Mouse (Mus musculus) neural tube, embryonic 14.5 days (tissue): ENCODE data around the gene Nr1i3. TPM values are rescaled to one million over a fixed set of nuclear protein-coding genes. Genes with fewer than 3 reads are reported as not detected.

Experiments used
- ATAC-seq: fragments of 200-750 bp; cut with Nextera tagmentation; 2 replicates; pipeline ENCODE4 v1.8.0; 2017; ENCODE audit warnings: low read depth, mild to moderate bottlenecking, moderate TSS enrichment, moderate library complexity
- H3K27ac ChIP-seq: fragments of 300-500 bp; sonication (generic); 2 replicates; pipeline ENCODE4 v1.5.1; 2014; ENCODE audit warnings: low read depth, mild to moderate bottlenecking, control low read depth, low read length, moderate library complexity, mixed read lengths
- H3K27me3 ChIP-seq: fragments of 300-500 bp; sonication (generic); 2 replicates; pipeline ENCODE4 v1.6.1; 2014; ENCODE audit warnings: low read length; ENCODE audit not compliant: control insufficient read depth, insufficient read depth
- H3K36me3 ChIP-seq: fragments of 300-500 bp; sonication (generic); 2 replicates; pipeline ENCODE4 v1.6.1; 2014; ENCODE audit warnings: low read length, mixed read lengths; ENCODE audit not compliant: control insufficient read depth, insufficient read depth
- H3K4me1 ChIP-seq: fragments of 300-500 bp; sonication (generic); 2 replicates; pipeline ENCODE4 v1.6.1; 2014; ENCODE audit warnings: low read length; ENCODE audit not compliant: control insufficient read depth, insufficient read depth
- H3K4me2 ChIP-seq: fragments of 300-500 bp; sonication (generic); 2 replicates; pipeline ENCODE4 v1.6.1; 2014; ENCODE audit warnings: mild to moderate bottlenecking, low read depth, low read length, control low read depth
- H3K4me3 ChIP-seq: fragments of 300-500 bp; sonication (generic); 2 replicates; pipeline ENCODE4 v1.5.1; 2014; ENCODE audit warnings: low read depth, low read length, control low read depth, mixed read lengths
- H3K9ac ChIP-seq: fragments of 300-500 bp; sonication (generic); replicated peaks from 2 replicates; pipeline ENCODE4 v1.6.1; 2014; ENCODE audit warnings: low read depth, mild to moderate bottlenecking, control low read depth, low read length, mixed read lengths
- H3K9me3 ChIP-seq: fragments of 300-500 bp; sonication (generic); 2 replicates; pipeline ENCODE4 v1.6.1; 2016; ENCODE audit warnings: low read length; ENCODE audit not compliant: control insufficient read depth
- WGBS: fragments of 180-500 bp; shearing (Covaris S2); extraction: QIAGEN DNeasy Blood & Tissue Kit; methylation state at CpG from one replicate; pipeline ENCODE4 v1.1.7; 2014; 5-methylcytosine and 5-hydroxymethylcytosine counted together
- polyA plus RNA-seq: library from polyadenylated mRNA; unstranded; fragments of >200 nt; fragmentation: Nextera tagmentation; extraction: Ambion mirVana; gene quantifications from 2 replicates; pipeline ENCODE4 v1.2.1, GENCODE M21; 2014

Gene Nr1i3
- polyA plus RNA-seq, 1 experiment from 2014 or later = 0.20 TPM

GRCm38 (mm10) chr1:171251594-171252324 lies 38.0 kb downstream of the Nr1i3 start:
- Histone ChIP-seq H3K9me3 (no peaks in the 10 kb centered on the region), H3K27me3 (no peaks in the 10 kb centered on the region), H3K36me3 (no peaks in the 10 kb centered on the region), H3K27ac (peak overlapping the region; percentile 40; the same call in 1 of the 2 replicates), H3K4me1 (peaks cover 22% of the 10 kb centered on the region), H3K4me3 (peak overlapping the region; percentile 12; the same call in 1 of the 2 replicates), H3K4me2 (peak overlapping the region; percentile 38; the same call in 1 of the 2 replicates), H3K9ac (no peak overlapping the region; the same call in 1 of the 2 replicates)
- 4% methylated on average over 13 of the region's 13 CpGs for WGBS
- ATAC-seq = 0 out of 2 replicates have a peak, but pooled peaks have one; percentile 4

GRCm38 (mm10) chr1:171252415-171252814 lies 38.6 kb downstream of the Nr1i3 start:
- WGBS = 61% methylated on average over 17 of the region's 17 CpGs
- ATAC-seq = no peak
- H3K4me1 ChIP-seq = peaks cover 22% of the 10 kb centered on the region
- no peaks in the 10 kb centered on the region for H3K27me3 ChIP-seq
- no peaks in the 10 kb centered on the region for H3K36me3 ChIP-seq
- H3K4me2 ChIP-seq = peak overlapping the region; percentile 38; the same call in 1 of the 2 replicates
- no peak overlapping the region for H3K9ac ChIP-seq
- H3K9me3 ChIP-seq = no peaks in the 10 kb centered on the region
- H3K4me3 ChIP-seq = peak overlapping the region; percentile 9; the same call in 1 of the 2 replicates
- 0 out of 2 replicates have a peak overlapping the region, but pooled peaks have one; percentile 40 for H3K27ac ChIP-seq

- Histone ChIP-seq H3K4me2 (no peak overlapping the region), H3K27ac (no peak overlapping the region), H3K4me1 (peaks cover 4% of the 10 kb centered on the region), H3K27me3 (no peaks in the 10 kb centered on the region), H3K9ac (no peak overlapping the region), H3K9me3 (no peaks in the 10 kb centered on the region), H3K36me3 (no peaks in the 10 kb centered on the region), H3K4me3 (no peak overlapping the region)
- WGBS = 92% methylated on average over 24 of the region's 24 CpGs
- ATAC-seq = no peak
These were observed 42.5 kb downstream of the Nr1i3 start for GRCm38 (mm10) chr1:171256095-171256818.

GRCm38 (mm10) chr1:171256937-171257548 lies 43.3 kb downstream of the Nr1i3 start:
- H3K9ac ChIP-seq = no peak overlapping the region
- 0 out of 2 replicates have a peak, but pooled peaks have one; percentile 32 for ATAC-seq
- H3K36me3 ChIP-seq = no peaks in the 10 kb centered on the region
- H3K9me3 ChIP-seq = no peaks in the 10 kb centered on the region
- H3K27ac ChIP-seq = no peak overlapping the region
- no peak overlapping the region for H3K4me3 ChIP-seq
- H3K4me1 ChIP-seq = peaks cover under 1% of the 10 kb centered on the region; the same call in 1 of the 2 replicates
- no peak overlapping the region for H3K4me2 ChIP-seq
- H3K27me3 ChIP-seq = no peaks in the 10 kb centered on the region
- 69% methylated on average over 15 of the region's 15 CpGs for WGBS

GRCm38 (mm10) chr1:171257781-171258180 lies 44.0 kb downstream of the Nr1i3 start:
- H3K27ac ChIP-seq = no peak overlapping the region
- no peak overlapping the region for H3K9ac ChIP-seq
- H3K4me2 ChIP-seq = no peak overlapping the region
- ATAC-seq = no peak
- H3K4me3 ChIP-seq = no peak overlapping the region
- H3K9me3 ChIP-seq = no peaks in the 10 kb centered on the region
- H3K4me1 ChIP-seq = peaks cover 5% of the 10 kb centered on the region; the same call in 1 of the 2 replicates
- H3K27me3 ChIP-seq = no peaks in the 10 kb centered on the region
- no peaks in the 10 kb centered on the region for H3K36me3 ChIP-seq
- WGBS = 88% methylated on average over 9 of the region's 9 CpGs

- peaks cover 10% of the 10 kb centered on the region; the same call in 1 of the 2 replicates for H3K4me1 ChIP-seq
- H3K27me3 ChIP-seq = no peaks in the 10 kb centered on the region
- no peak overlapping the region for H3K4me3 ChIP-seq
- H3K9ac ChIP-seq = no peak overlapping the region
- no peak for ATAC-seq
- H3K9me3 ChIP-seq = no peaks in the 10 kb centered on the region
- H3K4me2 ChIP-seq = no peak overlapping the region
- WGBS = 84% methylated on average over 17 of the region's 17 CpGs
- H3K27ac ChIP-seq = no peak overlapping the region
- no peaks in the 10 kb centered on the region for H3K36me3 ChIP-seq
These were observed 45.2 kb downstream of the Nr1i3 start for GRCm38 (mm10) chr1:171258921-171259320.

- Histone ChIP-seq H3K9ac (no peak overlapping the region), H3K4me1 (peaks cover 10% of the 10 kb centered on the region; the same call in 1 of the 2 replicates), H3K4me3 (no peak overlapping the region), H3K9me3 (no peaks in the 10 kb centered on the region), H3K27me3 (no peaks in the 10 kb centered on the region), H3K4me2 (no peak overlapping the region), H3K27ac (no peak overlapping the region), H3K36me3 (no peaks in the 10 kb centered on the region)
- 88% methylated on average over 3 of the region's 3 CpGs for WGBS
- ATAC-seq = no peak
These were observed 46.5 kb downstream of the Nr1i3 start for GRCm38 (mm10) chr1:171260316-171260715.

GRCm38 (mm10) chr1:171262594-171263130 lies 48.9 kb downstream of the Nr1i3 start:
- 4% methylated on average over 8 of the region's 8 CpGs for WGBS
- Histone ChIP-seq H3K27me3 (no peaks in the 10 kb centered on the region), H3K4me3 (peak overlapping the region; percentile 14), H3K9ac (peak overlapping the region; percentile 32), H3K36me3 (no peaks in the 10 kb centered on the region), H3K4me1 (peaks cover 10% of the 10 kb centered on the region; the same call in 1 of the 2 replicates), H3K9me3 (no peaks in the 10 kb centered on the region), H3K4me2 (peak overlapping the region; percentile 42), H3K27ac (peak overlapping the region; percentile 76)
- peak; percentile 76 for ATAC-seq
